Mouse (Mus musculus) retina, adult 2 months (tissue): Measurements from ENCODE around the gene Cers6.

ENCODE experiments used
- DNase-seq: peaks from one replicate; pipeline ENCODE4 v3.0.0-alpha.2; 2012; ENCODE audit warnings: low read depth, low spot score

The Cers6 gene

DNA sequence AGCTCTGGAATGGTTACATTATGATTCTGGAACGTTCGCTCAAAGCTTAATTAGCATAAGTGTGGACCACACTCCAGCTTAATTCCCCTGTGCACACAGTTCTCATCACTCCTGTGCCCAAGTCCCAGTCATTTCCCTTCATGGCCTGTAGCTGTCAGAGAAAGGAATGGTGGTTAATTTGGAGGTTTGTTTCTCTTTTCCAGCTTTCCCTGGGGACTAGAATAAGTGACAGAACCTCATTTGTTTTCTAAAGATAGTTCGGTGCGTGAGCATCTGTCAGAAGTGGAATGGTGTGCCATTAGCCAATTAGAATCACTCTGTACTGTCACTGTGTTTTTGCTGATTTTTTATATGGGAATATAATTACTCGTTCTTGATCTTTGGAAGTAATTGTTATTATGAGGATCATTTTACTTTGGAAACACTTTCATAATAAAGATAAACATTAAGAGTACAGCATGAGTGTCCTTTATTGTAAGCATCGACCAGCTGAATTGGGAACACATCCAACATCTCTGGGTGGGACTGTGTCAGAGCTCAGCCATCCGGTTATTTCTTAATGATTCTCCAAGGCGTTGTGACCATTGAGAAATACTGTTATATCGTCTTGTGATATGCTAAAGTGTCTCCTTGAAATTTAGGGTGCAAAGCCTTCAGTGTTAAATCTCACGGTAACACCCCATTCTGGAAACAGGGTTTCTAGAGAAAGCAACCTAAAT, 252.7 kb downstream of the Cers6 start:
- DNase-seq = no peak

DNA sequence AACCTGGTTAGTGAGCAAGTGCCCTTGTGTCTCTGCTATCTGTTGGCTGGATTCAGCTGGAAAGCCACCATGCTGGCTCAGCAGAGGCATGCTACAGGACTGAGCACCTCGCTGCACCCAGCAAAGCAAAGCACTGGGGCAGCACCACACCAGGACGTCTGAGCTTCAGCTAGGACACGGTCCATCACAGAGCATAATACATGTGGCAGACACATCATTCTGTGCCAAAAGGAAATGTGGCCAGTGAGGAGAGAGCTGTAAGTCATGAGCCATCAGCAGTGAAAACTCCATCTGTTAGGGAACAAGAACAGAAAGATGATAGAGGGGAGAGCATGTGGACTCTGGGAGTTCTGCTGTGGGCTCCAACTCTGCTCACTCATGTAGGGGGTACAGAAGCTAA, 254.7 kb downstream of the Cers6 start:
- no peak for DNase-seq

GRCm38 (mm10) chr2:69116767-69117166, 255.5 kb downstream of the Cers6 start:
- no peak for DNase-seq

GRCm38 (mm10) chr2:69118994-69119393, 257.8 kb downstream of the Cers6 start:
- no peak for DNase-seq

DNA sequence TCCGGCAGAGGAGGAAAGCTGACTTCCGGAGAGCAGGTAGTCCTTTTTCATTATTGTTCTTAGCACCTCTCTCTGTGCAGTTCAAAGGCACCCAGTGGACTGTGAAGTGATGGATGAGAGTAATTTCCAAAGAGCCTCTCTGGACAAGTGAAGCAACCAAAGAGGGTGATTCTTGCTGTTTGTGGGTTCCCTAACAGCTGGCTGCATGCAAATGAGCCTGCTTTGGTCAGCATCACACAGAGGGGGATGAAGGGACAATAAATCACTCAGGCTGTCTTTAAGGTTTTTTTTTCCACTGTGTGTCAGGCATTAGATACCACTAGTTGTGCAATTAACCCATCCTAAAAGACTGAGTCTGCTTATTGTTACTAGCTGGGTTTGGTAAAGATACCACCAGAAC, 258.5 kb downstream of the Cers6 start:
- no peak for DNase-seq

DNA sequence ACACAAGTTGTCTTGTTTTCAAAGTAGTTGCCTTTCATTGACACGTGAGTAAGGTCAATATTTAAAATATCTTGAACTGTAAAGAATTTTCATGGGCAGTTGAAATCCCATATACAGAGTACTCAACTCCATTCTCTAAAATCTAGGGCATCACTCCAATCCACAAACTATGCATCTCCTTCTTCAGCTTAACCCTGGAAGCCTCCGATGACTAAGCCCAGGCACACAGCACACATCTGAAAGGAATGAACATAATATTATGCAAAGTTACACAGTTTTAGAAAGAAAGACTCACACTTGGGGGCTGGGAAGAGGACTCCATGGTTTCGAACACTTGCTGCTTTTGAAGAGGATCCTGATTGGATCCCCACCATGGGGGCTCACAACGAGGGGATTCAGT, 260.4 kb downstream of the Cers6 start:
- DNase-seq = no peak

DNA sequence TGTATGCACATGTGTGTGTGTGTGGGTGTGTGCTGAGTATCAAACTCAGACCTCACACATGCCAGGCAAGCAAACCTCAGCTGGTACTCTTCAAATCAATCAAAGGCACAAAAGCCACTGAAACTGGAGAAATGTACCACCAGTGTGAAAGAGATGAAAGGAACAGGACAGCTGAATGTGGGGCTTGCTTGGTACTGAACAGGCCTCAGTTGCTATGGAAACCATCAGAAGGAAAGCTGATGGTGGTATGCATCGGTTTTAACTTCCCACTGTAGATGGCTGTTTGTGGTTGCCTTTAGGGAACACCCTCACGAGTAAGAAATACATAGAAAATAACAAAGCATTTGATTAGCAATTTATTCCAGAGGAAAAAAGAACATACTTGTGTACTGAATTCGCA, 264.2 kb downstream of the Cers6 start:
- no peak for DNase-seq

- no peak for DNase-seq
Measured at GRCm38 (mm10) chr2:69128321-69128720, 267.1 kb downstream of the Cers6 start.

- DNase-seq = peak; percentile 9
Measured at GRCm38 (mm10) chr2:69128921-69129395, 267.7 kb downstream of the Cers6 start.

GRCm38 (mm10) chr2:69129425-69130210, 268.4 kb downstream of the Cers6 start:
- no peak for DNase-seq

DNA sequence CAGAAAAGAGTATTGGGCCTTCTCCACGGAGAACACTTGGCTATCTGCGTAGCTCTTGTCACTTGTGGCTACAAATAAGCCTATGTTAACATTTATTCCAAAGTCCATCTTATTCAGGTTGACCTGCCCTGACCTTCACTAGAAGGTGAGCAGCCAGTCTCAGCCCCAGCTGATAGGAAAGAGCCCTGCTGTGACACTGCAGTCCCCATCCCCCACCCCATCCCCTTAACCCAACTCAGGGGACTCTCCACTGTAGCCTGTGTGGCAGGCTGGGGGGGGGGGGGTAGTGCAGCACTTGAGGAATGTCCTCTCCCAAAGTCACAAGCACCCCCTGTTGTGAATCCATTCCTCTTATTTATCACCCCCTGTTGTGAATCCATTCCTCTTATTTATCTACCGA, 270.8 kb downstream of the Cers6 start:
- DNase-seq = no peak

DNA sequence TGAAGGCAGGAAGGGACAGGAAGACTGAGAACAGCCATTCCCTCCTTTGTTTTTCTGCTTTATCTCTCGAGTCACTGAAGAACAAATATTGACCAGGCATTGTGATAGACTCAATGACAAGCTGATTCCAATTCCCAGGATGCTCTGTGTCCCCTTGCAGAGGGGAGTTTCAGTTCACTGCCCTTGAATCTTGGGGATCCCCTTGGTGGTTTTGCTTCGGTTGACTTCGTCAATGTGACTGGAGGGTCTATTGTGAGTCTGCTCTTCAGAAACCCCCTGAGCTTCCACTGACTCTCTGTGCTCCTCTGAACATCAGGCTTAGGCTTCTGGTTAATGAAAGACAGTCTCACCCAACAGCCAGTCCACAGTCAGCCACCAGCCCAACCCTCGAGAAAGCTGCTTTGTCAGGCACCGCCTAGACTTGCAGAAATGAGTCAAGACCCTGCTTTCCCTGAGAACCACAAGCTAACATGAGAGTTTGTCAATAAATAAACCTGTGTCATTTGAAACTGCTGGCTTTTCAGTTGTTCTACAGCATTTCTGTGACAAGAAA, 271.3 kb downstream of the Cers6 start:
- no peak for DNase-seq

GRCm38 (mm10) chr2:69134186-69134585, 272.9 kb downstream of the Cers6 start:
- no peak for DNase-seq

DNA sequence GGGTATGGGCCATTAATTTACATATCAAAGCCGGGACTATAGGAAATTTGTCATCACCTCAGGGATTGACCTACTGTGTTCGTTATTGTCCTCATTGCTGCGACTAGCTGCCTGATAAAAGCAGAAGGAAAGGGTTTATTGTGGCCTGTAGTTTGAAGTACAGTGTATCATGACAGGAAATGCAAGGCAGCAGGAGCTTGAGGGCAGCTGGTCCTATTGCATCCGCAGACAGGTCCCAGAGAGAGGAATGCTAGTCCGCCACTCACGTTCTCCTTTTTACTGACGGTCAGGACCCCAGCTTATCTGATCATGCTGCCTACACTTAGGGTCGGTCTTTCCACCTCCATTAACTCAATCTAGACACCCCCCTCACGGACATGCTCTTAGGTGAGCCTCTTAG, 273.7 kb downstream of the Cers6 start:
- DNase-seq = no peak

- DNase-seq = no peak
Measured at GRCm38 (mm10) chr2:69135661-69136576, 274.7 kb downstream of the Cers6 start, which contains the start of gene Nostrin. Nostrin (plus strand) TSS chr2:69135800.

DNA sequence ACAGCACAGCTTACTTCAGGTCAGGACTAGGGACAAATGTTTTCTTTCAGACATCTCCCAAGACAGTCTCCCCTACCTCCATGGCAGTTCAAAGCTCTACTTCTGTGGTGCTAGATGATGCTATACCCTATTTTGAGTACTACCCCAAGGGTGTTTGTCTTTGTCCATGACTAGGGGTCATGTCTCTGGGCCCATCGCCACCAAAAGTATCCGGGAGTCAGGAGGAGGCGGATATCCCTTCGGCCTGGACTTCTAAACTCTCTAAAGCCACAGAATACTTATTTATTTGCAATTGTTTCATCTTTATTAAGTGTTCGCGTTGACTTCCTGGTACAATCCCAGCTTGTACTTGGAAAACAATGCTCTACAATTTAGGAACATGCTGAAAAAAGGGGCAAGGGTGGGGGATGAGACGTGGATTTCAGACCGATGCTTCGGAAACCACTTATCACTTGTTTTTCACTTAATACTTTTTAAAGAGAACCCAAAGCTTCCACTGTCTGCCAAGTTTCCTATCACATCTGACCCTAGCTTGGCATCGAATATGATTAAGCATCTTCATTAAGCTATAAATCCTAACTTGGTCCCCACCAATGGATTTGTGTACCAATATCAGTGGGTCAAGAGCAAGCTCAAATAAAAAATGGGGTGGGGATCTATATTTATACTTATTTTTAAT, 276.3 kb downstream of the Cers6 start:
- no peak for DNase-seq

GRCm38 (mm10) chr2:69138759-69139158, 277.5 kb downstream of the Cers6 start:
- no peak for DNase-seq

DNA sequence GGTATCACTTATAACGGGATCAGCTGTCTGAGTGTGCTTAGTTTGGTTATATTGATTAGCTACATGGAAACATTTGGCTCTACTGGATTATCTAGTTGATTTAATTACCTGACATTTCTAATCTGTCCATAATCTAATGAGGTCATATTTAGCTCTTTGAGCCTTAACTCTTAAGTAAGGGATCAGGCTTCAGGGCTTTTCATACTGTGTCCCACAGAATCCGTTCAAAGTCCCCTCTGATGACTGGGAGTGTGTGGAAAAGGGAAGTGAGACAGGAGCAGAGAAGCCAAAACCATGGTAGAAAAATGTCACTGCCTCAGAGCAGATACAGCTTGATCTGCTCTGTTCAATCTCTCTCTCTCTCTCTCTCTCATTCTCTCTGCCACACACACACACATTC, 279.0 kb downstream of the Cers6 start:
- DNase-seq = peak; percentile 11

DNA sequence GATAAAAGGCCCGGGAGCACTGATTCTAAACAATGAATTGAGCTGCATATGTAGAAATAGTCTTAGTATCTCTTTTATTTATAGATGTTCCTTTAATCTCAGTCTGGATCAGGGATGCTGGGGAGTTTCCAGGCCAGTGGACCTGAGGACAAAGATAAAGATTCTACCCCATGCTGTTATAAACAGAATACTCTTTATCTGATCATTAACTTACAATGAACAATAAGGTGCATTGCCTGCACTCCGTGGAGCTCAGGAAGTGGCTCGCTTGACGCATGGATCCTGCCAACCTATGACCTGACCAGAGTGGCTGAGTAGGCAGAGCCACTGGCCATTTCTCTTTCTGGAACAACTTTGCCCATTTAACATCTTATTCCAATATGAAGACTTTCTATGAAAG, 279.6 kb downstream of the Cers6 start:
- no peak for DNase-seq

- DNase-seq = no peak
Measured at GRCm38 (mm10) chr2:69148691-69149090, 287.4 kb downstream of the Cers6 start.

GRCm38 (mm10) chr2:69149154-69149553, 287.9 kb downstream of the Cers6 start:
- no peak for DNase-seq
